Mouse (Mus musculus): Measurements from ENCODE around the gene Pde4d.
A peak's percentile ranks its signal among the peaks of the same experiment; 100 is the strongest.

The Pde4d gene

DNA sequence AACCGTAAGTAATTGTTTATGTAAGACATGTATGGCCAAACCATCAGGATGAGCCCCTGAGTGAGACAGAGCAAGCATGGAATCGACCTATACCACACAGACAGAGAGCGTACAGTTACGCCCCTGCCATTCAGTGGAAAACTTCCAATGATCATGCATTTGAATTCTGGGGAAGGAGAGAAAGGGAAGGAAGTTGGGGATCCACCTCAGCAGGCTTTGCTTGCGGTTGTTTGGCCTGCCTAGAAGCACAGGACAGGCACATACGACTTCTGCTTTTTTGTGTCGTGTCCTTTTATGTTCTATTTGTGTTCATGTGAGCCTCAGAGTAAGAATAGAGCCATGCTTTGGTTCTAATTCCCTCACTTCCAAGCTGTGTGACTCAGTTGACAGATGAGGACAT lies 849.1 kb downstream of the Pde4d start:
- no peak for DNase-seq (ENCODE audit: low read depth)

DNA sequence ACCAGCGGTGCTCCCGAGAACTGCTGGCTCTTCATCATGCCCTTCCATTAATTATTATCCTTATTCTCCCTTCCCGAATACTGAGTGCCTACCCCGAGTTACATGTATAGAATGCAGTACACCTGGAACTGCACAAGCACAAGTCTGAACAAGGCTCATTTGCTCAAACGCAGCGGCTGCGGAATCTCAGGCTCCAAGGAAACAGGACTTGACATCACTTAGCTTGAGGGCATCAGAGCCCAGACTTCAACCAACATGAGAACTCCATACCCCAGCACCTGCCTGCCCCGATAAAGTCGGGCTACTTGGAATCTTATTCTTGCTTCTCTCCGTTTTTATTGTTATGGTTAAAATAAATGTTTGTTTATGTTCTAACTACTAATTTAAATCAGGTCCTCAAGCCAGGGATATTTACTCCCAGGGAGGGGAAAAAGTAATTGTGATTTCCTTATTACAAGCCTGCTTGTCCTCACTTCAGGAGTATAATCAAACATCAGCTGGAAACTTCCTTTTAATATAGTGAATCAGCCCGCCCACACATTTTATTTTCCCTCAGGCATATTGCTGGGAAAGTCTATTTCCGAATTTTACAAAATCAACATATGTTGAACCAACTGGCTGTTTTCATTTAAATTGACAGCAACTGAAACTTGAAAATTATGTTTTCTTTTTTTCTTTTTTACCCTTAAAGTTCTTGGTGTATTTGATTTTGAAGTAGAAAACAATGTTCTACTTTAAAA lies 849.9 kb downstream of the Pde4d start:
- no peak for DNase-seq (ENCODE audit: low read depth)

DNA sequence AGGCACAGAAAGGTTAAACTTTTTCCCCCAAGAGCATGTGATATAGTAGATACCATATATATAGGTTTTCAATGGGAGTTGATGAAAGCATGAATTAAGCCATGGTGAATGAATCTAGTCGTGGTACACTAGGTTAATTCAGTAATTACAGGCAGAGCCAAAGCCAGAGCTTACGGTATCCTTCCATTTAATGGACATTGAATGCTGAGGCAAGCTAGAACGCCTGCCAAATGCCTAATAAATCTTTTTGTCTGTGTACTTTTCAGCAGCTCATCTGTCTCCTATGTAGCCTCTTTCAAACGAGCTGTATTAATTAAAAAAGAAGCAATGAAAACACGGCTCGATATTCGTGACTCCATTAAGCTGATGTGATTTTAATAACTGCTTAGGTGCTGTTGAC lies 862.8 kb downstream of the Pde4d start:
- no peak for DNase-seq (ENCODE audit: low read depth)

DNA sequence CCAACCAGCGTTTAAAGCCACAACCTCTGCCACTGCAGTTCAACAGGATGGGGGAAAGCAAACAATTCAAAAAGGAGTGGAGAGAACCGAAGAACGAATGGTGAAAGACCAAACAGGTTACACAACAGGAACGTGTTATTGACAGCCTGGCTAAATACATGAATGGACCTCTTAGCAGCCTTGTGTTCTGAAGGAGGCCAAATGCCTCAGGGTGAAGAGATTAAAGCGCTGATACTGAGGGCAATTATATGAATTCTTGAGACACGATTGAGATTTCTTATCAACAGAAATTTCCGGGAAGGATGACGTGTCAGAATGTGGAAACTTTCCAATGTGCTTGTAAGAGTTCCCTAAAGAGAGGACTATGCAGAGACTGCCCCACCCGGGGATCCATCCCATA lies 865.9 kb downstream of the Pde4d start:
- DNase-seq (ENCODE audit: low read depth) = no peak

DNA sequence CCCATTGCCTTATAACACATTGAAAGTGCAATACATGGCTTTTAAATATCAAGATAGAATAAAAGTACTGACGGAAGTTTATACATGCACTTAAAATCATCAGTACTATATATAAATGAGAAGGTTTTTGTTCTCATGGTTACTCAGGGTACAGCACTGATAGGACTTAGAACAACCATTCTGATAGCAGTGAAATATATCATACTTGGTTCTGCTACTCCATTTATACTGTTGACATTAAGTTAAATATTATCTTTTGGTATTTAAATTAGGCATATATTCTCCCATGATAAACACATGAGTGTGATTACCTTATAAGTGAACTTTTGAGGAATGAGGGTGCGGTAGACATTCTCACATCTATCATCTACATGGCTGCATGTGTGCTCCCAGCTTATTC lies 867.9 kb downstream of the Pde4d start:
- DNase-seq (ENCODE audit: low read depth) = no peak

DNA sequence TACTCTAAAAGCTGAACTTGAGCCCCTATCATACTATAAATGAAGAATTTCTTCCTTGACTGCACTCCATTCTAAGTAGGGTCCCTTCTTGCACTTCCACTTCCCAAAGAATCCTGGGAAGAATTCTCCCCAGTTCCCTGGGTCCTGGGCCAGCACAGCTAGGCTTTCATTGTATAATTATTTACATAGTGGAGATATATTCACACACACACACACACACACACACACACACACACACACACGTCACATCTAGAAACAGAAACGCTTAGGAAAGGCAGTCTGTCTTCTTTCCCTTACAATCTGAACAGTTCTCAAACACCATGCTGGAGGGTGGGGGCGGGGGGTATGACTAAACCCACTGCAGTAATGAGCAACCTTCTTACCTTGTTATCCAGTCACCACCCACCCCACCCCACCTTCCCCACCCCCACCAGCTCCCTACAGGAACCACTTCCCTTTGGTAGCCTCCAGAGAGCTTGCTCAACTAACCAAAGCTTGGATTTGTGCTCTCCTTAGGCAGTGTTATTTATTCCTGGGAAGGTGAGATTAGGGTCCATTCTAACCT lies 868.8 kb downstream of the Pde4d start:
- DNase-seq (ENCODE audit: low read depth) = no peak

DNA sequence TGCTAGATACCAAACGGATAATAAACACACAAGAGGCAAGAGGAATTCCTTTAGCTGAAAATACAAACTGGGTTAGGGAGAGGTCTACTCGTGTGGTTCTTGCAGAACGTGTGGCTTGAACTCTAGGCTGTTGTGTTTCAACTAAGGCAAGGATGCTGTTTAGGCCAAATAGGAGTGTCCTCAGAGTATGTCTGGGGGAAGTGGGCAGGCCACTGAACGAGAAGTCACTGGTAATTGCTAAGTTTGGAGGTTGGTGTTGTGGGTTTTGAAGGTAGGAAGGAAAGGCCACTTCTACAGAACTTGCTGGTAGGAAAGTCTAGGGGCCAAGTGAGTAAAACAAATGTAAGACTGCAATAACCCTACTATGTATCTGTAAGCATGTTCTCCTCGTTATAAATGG lies 876.3 kb downstream of the Pde4d start:
- no peak for DNase-seq (ENCODE audit: low read depth)

DNA sequence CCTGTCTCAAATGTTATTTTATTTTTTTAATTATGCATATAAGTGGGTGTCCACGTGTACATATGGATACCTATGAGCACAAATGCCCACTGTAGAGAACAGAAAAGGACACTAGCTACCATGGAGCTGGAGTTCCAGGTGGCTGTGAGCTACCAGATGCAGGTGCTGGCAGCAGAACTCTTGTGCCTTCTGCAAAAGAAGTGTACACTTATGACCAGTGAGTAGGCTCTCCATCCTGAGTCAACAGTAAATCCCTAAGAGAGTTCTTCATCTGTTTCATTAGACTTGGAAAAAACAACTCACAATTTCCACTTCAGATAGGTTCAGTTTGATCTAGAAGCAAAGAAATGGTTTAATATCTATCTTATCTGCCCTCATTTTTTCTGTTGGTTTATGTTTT lies 881.8 kb downstream of the Pde4d start:
- DNase-seq (ENCODE audit: low read depth) = no peak

DNA sequence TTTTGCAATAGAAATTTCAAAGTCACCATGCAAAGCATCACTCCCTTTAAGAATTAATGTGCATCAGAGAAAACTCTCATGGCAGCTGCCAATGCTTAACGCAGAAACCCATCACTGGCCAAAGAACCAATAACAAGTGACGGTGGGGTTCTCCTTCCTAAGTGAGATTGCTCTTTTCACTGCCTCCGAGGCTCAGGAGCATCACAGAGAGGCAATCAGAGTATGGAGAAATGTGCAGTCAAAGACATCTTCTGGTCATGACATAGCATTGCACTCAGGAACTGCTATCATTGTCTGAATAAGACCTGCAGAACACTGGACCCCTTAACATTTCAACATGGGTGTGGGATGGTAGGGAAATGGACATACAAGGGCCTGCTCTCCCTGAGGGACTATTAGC lies 892.2 kb downstream of the Pde4d start:
- DNase-seq (ENCODE audit: low read depth) = no peak

DNA sequence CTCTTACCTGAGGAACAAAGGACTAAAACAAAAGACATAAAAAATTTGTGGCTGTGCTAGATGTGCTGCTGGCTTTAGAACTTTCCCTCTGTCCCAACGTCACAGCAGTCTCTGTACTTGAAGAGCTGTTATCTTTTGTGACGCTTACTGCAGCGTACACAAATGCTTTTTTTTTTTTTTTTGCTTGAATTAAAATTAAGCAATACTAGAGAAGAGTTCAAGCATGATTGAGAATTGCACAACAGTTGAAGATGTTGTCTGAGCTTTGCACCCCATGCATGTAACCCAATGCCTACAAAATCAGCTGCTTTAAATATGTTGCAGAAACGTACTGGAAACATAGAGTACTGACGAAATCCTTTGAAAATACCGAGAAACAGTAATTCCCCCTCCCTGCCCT lies 892.7 kb downstream of the Pde4d start:
- no peak for DNase-seq (ENCODE audit: low read depth)

DNA sequence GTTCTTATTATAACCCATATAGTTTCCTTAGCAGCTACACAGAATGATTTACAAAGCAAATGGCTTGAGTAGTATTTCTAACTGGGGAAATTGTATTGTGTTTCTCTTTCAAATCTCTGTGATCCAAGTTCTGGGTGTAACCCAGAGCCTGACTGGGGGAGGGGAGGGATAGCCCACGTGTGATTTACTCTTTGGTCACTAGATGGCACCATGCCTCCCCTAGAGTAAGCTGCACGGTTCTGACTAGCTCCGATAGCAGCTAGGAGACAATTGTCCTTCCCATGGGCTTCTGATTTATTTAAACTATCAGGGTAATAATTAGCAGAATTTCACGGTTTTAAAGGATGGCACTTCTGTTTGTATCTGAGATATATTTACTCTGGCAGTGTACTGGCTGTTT lies 893.8 kb downstream of the Pde4d start:
- peak; percentile 20 for DNase-seq (ENCODE audit: low read depth)

DNA sequence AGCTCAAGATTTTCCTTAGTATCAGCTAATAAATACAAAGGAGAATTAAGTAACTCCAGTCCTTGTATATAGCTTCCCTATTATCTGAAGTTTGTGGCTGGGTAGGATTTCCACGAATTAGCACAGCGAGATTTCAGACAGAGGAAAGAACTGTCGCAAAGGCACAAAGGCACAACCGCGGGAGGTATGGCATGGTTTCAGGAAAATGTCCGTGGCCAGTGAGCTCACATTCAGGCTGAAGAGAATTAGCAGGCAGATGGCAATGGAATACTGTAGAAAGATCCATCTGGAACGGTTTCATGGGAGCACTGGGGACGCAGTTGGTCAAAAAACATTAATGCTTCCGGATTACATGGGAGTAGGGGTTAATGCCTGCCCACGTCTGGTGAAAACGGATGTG lies 898.0 kb downstream of the Pde4d start:
- no peak for DNase-seq (ENCODE audit: low read depth)

DNA sequence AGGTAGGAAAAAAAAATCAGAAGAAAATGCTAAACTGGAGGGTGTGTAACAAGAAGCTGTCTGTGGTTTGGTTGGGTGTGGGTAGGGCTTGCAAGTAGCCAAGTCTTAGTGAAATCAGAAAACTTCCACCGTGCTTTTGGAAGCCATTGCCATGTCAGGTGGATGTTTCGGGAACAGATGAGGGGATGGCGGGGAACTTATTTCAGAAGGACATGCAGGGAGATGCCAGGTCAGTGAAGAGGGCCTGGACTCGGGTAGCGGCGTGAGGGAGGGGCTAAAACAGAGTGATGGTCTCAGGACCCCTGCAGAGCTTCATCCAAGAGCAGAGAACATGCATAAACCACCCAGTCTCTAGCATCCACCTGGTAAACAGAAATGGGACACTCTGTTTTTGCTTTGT lies 898.6 kb downstream of the Pde4d start:
- no peak for DNase-seq (ENCODE audit: low read depth)

DNA sequence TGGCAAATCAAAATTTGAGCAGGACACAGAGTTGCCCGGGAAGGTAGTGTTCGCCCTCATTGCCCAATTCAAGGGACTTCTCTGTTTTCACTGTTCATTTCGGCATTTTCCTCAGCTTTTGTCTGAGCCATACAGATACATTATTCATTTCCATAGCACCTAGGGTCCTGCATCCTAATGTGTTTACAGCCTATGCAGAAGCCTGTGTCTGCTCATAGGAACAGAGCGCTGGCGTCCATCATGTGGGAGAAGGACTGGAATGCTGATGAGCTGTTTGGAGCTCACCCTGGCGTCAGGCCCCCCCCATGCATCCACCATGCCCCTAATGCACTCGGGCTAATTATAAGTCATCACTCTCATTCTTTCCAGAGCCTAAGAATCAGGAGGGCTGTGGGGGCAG lies 900.4 kb downstream of the Pde4d start:
- DNase-seq (ENCODE audit: low read depth) = no peak

DNA sequence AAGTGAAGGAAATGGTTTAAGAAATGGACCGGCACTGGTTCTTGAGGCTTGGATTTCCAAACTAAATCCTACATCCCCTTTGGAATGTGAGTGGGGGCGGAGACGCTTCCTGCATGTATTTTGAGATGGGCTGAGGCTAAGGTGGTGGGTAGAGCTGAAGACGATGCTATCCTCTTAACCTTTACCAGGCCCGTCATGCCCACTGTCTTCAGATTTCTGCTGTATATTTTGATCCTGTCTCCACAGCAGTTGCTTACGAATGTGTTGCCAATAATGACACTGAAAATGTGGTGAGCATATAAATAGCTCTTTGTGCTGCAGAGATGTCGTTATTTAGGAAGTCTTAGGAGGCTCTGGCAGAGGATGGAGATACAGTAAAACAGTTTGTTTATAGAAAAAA lies 904.3 kb downstream of the Pde4d start:
- no peak for DNase-seq (ENCODE audit: low read depth)

DNA sequence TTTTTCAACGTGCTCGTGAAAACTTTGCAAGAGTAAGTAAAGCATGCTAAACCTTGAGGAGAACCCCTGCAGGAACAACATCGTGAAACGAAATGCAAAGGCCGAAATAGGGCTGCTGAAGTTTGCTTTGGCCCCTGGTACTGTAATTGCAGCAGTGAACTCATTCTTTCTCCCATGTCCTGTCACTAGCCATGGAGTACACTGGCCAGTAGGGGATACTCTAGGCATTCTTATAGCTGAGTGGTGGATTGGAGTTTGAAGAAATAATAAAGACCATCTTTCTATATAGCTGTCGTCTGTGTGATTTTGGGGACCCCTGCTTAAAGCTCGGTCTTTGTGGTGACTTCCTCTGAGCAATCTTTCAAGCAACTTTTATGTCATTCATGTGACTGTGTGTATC lies 906.5 kb downstream of the Pde4d start:
- DNase-seq (ENCODE audit: low read depth) = no peak

DNA sequence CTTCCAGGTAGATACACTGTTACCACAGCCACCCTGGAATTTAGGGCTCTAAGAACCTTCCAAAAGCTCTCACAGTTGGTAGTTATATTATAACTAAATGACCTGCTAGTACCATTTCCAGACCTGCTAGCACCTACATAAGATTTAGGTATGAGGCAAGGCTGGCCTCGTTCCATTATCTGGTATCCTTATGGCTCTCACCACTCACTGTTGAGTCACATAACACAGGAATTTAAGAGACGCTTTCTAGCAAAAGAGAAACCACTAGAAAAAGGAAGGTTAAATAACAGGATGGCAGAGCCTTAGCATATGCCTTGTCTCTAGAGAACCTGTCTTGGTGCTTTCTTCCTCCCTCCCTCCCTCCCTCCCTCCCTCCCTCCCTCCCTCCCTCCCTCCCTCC lies 910.2 kb downstream of the Pde4d start:
- no peak for DNase-seq (ENCODE audit: low read depth)

DNA sequence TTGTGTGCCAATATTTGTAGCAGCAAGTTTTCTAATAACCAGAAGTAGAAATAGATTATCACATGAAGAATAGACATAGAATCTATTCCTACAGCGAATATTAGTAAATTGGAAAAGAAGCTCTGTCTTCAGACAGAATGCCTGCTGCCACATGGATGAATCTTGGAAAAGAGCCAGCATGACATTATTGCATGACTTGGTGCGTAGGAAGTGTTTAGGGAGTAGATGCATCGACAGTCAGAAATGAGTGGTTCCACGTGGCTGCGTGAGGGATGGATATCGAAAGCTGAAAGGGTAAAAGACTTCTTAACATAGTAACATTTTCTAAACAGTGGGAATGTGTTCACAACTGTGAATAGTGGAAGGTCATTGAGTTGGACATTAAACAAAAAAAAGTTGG lies 912.6 kb downstream of the Pde4d start:
- DNase-seq (ENCODE audit: low read depth) = no peak

DNA sequence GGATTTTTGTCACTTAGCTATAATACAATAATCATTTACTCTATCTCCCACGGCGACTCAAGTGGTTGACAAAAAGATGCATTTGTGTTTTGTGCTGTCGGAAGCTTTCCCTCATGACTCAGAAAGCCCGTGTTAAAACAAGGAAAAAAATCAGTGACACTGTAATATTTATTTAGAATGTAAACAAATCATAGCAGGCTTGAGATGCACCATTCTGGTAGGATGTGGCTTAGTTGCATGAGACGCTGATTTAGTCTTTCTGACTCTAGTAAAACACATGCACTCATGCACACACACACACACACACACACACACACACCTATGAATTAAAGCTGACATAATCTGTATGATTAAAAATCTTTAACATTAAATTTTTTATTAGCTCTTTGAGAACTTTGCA lies 924.7 kb downstream of the Pde4d start:
- DNase-seq (ENCODE audit: low read depth) = no peak

DNA sequence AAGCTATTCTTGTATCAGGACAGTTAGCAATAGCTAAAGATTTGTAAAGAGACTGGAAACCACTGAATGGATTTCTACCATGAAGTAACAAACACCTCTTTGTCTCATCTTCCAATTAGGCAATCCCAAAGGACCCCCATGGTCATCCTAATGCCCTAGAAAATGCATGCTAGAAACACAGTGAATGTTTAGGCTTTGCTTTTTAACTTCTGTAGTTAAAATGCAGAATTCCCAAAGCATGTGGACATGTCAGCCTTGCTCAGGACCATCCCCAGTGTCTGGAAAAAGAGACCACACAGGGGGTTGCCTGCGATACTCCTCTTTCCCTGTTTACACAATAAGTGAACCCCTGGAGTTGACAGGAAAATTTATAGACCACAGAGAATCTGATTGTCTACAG lies 926.9 kb downstream of the Pde4d start:
- no peak for DNase-seq (ENCODE audit: low read depth)

DNA sequence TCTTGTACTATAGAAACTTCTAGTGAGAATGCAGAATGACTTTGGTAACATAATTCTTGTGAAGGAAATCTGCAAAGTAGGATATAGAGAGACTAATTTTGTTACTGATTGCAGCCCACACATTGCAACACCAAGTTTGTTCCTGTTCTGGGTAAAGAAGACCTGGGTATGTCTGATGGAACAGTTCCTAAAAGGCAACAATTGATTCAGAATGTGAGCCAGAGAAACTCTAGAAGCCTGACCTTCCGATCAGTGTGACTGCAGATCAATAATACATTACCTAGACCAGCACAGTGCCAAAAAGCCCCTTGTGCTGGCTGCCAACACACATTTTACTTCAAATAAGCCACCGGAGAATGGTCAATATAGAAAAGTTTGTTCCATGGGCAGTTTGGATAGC lies 930.4 kb downstream of the Pde4d start:
- no peak for DNase-seq (ENCODE audit: low read depth)

DNA sequence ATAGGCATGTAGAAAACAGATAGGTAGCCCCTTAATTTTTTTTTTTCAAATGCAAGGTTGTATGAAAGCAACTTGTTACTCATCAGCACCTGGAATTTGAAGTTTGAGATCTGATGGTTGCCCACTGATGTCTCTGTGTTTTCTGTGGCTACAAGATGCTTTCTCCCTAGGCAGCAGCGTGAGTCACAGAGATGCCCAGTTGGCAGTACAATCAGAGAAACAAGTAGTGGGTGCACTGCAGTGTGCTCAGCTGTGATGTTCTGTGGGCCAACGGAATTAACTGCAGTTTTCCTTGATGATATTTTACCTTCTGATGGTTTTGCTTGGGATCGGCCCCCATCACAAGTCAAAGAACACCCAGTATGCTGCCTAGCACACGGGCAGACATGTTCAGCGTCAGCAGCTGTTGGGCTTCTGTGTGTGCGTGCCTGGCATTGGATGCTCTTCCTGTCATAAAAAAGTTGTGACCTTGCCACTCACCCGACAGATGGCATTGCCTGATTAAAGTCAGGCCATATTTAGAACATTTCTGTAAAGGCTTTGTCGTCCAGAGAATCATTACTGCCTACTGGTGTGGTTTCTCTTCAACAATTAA lies 939.0 kb downstream of the Pde4d start:
- DNase-seq (ENCODE audit: low read depth) = no peak

DNA sequence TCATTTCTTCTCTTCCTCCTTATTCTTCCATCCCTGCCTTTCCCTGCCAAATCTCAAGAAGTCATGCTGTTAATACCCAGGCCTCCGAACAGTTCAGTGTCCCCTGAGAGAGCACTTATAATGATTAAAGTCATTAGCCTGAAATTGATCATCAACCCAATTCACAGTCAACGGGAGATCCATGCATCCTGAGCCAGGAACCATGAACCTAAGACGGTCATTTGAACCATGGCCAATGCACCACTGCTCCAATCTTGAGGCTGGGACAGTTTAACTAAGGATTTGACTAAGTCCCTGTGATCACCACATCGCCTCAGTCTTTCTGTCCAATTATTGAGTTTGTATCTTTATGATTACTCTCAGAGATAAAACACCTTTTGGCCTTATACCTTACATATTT lies 952.6 kb downstream of the Pde4d start:
- no peak for DNase-seq (ENCODE audit: low read depth)

DNA sequence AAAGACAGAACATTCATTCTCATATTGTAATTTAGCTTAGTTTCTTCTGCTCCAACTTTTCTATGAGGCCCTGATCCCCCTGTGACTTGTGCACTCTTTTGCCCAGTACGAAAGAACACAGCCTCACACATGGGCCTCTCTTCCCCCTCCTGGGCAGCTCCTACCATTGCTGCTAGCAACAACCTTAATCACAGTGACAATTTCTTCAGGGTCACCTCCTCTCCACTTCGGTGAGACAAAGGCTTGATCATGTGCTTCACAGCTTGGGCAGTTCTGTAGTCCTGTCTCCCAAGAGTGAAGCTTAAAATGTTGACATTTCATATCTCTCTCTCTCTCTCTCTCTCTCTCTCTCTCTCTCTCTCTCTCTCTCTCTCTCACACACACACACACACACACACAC lies 953.2 kb downstream of the Pde4d start:
- no peak for DNase-seq (ENCODE audit: low read depth)
